Mouse (Mus musculus) liver, embryonic 14 days (tissue): ENCODE data around the gene Prm1. TPM values are rescaled to one million over a fixed set of nuclear protein-coding genes. Genes with fewer than 3 reads are reported as not detected.

ENCODE experiments used
- polyA plus RNA-seq: library from polyadenylated mRNA; depleted of rRNA; stranded (reverse); fragments of >200 nt; gene quantifications from 2 replicates; pipeline ENCODE4 v1.2.3, GENCODE M21; 2012; rRNA removed

Gene Prm1
- polyA plus RNA-seq, result not detected in 2 replicates

GRCm38 (mm10) chr16:10805789-10806527 is at the start of gene Prm1:
TSS of gene Prm1 (minus strand) at chr16:10805839.

GRCm38 (mm10) chr16:10834911-10835587 is 29.4 kb upstream of the Prm1 start, which contains the start of gene Rmi2:
TSS of gene Rmi2 (plus strand) at chr16:10835059.

GRCm38 (mm10) chr16:10812865-10813371 is 7.3 kb upstream of the Prm1 start, which contains the start of gene Gm11172:
TSS of gene Gm11172 (plus strand) at chr16:10812915.

GRCm38 (mm10) chr16:10796034-10796433 is 9.6 kb downstream of the Prm1 start, which contains the start of gene Prm2:
TSS of gene Prm2 (minus strand) at chr16:10796134.

GRCm38 (mm10) chr16:10790702-10791101 is 14.9 kb downstream of the Prm1 start, which contains the start of gene Prm3:
TSS of gene Prm3 (minus strand) at chr16:10790914.

GRCm38 (mm10) chr16:10788271-10788670 is 17.4 kb downstream of the Prm1 start, which contains the start of gene Tnp2:
TSS of gene Tnp2 (minus strand) at chr16:10788660.

GRCm38 (mm10) chr16:10785371-10786231 is 20.0 kb downstream of the Prm1 start, which contains the start of gene Socs1:
TSS of gene Socs1 (minus strand) at chr16:10785536.

Other genes starting within 250 kb of the Prm1 start
- 0.28 and 0.43 TPM in 2 replicates for gene Socs1, start 20.3 kb downstream of the Prm1 start, polyA plus RNA-seq
- not detected in 2 replicates for gene Tnp2, start 17.2 kb downstream of the Prm1 start, polyA plus RNA-seq
- not detected in 2 replicates for gene Prm3, start 14.9 kb downstream of the Prm1 start, polyA plus RNA-seq
- not detected in 2 replicates for gene Prm2, start 9.7 kb downstream of the Prm1 start, polyA plus RNA-seq
- gene Gm11172, start 7.1 kb upstream of the Prm1 start, polyA plus RNA-seq, result not detected in 2 replicates
- gene Rmi2, start 29.2 kb upstream of the Prm1 start, polyA plus RNA-seq, result 2.8 and 2.9 TPM in 2 replicates